Mouse (Mus musculus) liver, postnatal 0 days (tissue): Measurements from ENCODE around the gene Cpa2.

Experiments used
- CTCF ChIP-seq: sonication (generic); IDR thresholded peaks from 2 replicates; pipeline ENCODE4 v1.5.1; 2016; ENCODE audit warnings: antibody characterized with exemption, low read depth
- EP300 ChIP-seq: IDR thresholded peaks from 2 replicates; pipeline ENCODE4 v1.6.1; 2016; ENCODE audit warnings: antibody characterized with exemption, low read depth, mild to moderate bottlenecking

GRCm38 (mm10) chr6:30538800-30539199, 2.6 kb upstream of the Cpa2 start:
- TF ChIP-seq CTCF (no peak), EP300 (no peak)
